Mouse (Mus musculus) G1E (cell line): ENCODE results near the gene Cnih4.

Experiments used
- CTCF ChIP-seq: IDR thresholded peaks from 2 replicates; pipeline ENCODE4 v1.5.1; 2012; ENCODE audit warnings: low read depth, low read length, inconsistent platforms, mixed read lengths
- POLR2AphosphoS5 ChIP-seq: IDR thresholded peaks from 2 replicates; pipeline ENCODE4 v1.6.1; 2012; ENCODE audit warnings: low read depth, low read length, inconsistent platforms; ENCODE audit not compliant: insufficient replicate concordance

GRCm38 (mm10) chr1:181199446-181199845 is 55.0 kb downstream of the Cnih4 start:
- TF ChIP-seq CTCF (no peak), POLR2AphosphoS5 (no peak)
